Mouse (Mus musculus) bone marrow macrophage, adult 2 months (primary cell): ENCODE measurements around the gene Hemgn.

Experiments
- CTCF ChIP-seq: IDR thresholded peaks from 2 replicates; pipeline ENCODE4 v1.5.1; 2012; ENCODE audit warnings: low read depth, mild to moderate bottlenecking, low read length, moderate library complexity
- POLR2A ChIP-seq: IDR thresholded peaks from 2 replicates; pipeline ENCODE4 v1.6.1; 2012; ENCODE audit warnings: mild to moderate bottlenecking, low read depth, low read length, borderline replicate concordance

DNA sequence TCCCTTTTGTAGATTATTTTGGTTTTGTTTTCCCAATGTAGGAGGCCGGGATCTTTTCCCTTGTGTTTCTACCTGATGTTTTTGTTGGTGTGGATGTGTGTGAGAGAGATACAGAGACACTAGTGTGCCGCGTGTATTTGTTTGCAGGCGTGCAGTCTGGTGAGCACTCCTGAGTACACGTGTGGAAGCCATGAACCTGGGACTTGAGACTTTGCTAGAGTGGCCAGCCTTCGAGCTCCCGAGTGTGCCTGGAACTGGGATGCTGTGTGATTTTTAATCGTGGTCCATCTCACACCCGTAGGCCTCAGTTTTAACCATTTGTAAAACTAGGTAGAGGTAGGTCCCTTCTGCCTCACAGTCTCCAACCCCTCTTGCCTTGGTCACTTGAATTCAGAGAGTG, 64.4 kb downstream of the Hemgn start:
- no peak for TF ChIP-seq POLR2A
- TF ChIP-seq CTCF = no peak
